Mouse (Mus musculus): Measurements from ENCODE around the gene Txnrd1. TPM values are rescaled to one million over a fixed set of nuclear protein-coding genes. Genes with fewer than 3 reads are reported as not detected.

The Txnrd1 gene
- polyA plus RNA-seq, 1 experiment from 2014 or later = 87.1 TPM

DNA sequence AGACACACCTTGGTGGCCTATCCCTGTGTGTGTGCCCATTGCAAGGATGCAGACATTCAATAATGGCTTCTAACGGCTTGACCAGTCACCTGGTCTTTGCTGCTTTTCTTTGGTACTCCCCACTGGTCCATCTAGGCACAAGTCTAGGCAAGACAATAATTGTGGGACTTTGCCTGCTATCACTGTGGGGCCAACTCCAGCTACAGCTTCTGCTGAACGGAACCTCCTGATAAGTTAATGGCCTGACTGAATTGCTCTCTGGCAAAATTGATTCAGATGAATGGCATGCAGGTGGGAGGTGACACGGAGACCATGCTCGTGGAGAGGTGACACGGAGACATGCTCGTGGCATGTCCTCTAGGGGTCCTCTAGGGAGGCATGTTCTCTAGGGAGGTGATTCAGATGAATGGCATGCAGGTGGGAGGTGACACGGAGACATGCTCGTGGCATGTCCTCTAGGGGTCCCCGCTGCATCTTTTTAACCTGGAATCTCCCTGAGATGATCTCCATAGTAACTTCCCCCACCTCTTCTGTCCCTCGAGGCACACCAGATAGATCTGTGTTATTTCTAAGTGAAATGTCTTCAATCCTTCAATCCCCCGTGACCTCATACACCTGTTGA is 35.3 kb upstream of the Txnrd1 start:
- H3K27me3 ChIP-seq (replicated peaks; ENCODE audit: control insufficient read depth, insufficient read depth, low read length) = no peaks in the 10 kb centered on the region
- H3K4me1 ChIP-seq (ENCODE audit: control insufficient read depth, insufficient read depth, low read depth, low read length) = peaks cover 7% of the 10 kb centered on the region; the same call in 1 of the 2 replicates
- no peak for ATAC-seq
- H3K9me3 ChIP-seq (ENCODE audit: control insufficient read depth, low read length) = no peaks in the 10 kb centered on the region
- no peak overlapping the region for H3K9ac ChIP-seq (ENCODE audit: low read depth, low read length)
- no peak overlapping the region for H3K4me2 ChIP-seq (ENCODE audit: low read length)
- H3K4me3 ChIP-seq (ENCODE audit: low read length) = no peak overlapping the region
- H3K36me3 ChIP-seq (ENCODE audit: control insufficient read depth, insufficient read depth, low read length) = no peaks in the 10 kb centered on the region
- WGBS = 66% methylated on average over 11 of the region's 11 CpGs
- no peak overlapping the region for H3K27ac ChIP-seq (ENCODE audit: low read depth, low read length)

DNA sequence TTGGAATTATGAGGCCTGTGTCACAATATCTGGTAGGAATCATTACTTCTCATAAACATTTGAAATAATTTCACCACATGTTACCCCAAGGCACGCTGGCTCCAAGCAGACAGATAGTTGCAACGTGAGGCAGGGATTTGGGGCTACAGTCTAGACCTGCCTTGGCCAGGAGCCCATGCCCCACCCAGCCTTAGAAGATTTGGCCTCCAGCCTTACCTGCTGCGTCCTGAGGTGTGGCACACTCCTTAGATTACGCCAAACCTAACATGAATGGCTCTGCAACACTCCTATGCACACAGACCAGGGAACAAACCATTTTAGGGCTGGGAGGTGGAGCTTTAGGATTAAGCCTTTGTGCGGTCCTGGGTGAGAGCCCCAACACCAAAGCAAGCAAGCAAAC is 33.7 kb upstream of the Txnrd1 start:
- no peak overlapping the region for H3K9ac ChIP-seq (ENCODE audit: low read depth, low read length)
- WGBS = 83% methylated on average over 5 of the region's 5 CpGs
- H3K4me1 ChIP-seq (ENCODE audit: control insufficient read depth, insufficient read depth, low read depth, low read length) = peaks cover 5% of the 10 kb centered on the region; the same call in 1 of the 2 replicates
- H3K27ac ChIP-seq (ENCODE audit: low read depth, low read length) = no peak overlapping the region
- no peak for ATAC-seq
- no peak overlapping the region for H3K4me3 ChIP-seq (ENCODE audit: low read length)
- H3K4me2 ChIP-seq (ENCODE audit: low read length) = no peak overlapping the region
- H3K36me3 ChIP-seq (ENCODE audit: control insufficient read depth, insufficient read depth, low read length) = no peaks in the 10 kb centered on the region
- no peaks in the 10 kb centered on the region for H3K9me3 ChIP-seq (ENCODE audit: control insufficient read depth, low read length)
- H3K27me3 ChIP-seq (replicated peaks; ENCODE audit: control insufficient read depth, insufficient read depth, low read length) = no peaks in the 10 kb centered on the region

DNA sequence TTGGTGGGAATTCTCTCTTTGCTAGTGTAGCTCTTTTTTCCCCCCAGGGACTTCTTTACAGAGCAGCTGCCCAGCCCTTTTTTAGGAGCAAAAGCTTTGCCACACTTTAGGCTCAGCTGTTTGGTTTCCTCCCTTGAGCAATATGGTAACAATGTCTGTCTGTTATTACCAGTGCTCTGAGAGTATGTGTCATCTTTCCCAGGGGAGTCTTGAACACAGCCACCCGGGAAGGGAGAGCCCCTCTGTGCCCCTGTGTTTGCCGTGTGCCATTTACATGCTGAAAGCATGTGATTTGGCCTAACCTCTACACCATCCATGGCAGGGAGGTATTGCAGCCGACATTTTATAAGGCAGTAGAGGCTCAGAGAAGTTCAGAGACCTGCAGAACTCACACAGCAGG is 29.4 kb upstream of the Txnrd1 start:
- ATAC-seq = no peak
- H3K27me3 ChIP-seq (replicated peaks; ENCODE audit: control insufficient read depth, insufficient read depth, low read length) = no peaks in the 10 kb centered on the region
- no peak overlapping the region for H3K9ac ChIP-seq (ENCODE audit: low read depth, low read length)
- H3K4me2 ChIP-seq (ENCODE audit: low read length) = no peak overlapping the region
- H3K36me3 ChIP-seq (ENCODE audit: control insufficient read depth, insufficient read depth, low read length) = no peaks in the 10 kb centered on the region
- H3K9me3 ChIP-seq (ENCODE audit: control insufficient read depth, low read length) = no peaks in the 10 kb centered on the region
- no peak overlapping the region for H3K27ac ChIP-seq (ENCODE audit: low read depth, low read length)
- H3K4me1 ChIP-seq (ENCODE audit: control insufficient read depth, insufficient read depth, low read depth, low read length) = no peaks in the 10 kb centered on the region
- 56% methylated on average over 3 of the region's 3 CpGs for WGBS
- H3K4me3 ChIP-seq (ENCODE audit: low read length) = no peak overlapping the region

DNA sequence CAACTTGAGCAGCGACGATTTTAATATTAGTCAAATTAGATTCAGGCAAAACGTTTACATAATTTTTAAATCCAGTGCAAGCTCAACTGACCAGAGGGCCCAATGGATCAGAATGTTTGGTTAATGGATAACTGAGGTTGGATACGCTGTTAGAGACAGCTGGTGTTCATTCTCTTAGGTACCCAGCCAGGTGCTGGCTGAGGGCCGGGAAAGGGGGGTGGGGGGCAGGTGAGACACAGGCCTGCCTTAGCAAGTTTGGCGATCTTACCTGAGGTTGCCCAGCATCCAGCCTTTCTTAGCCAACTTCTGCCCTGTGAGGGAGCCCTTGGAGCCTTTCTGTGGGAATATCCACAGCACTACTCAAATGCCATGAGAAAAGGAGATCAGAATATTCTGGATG is 28.6 kb upstream of the Txnrd1 start:
- no peaks in the 10 kb centered on the region for H3K9me3 ChIP-seq (ENCODE audit: control insufficient read depth, low read length)
- ATAC-seq = no peak
- H3K4me1 ChIP-seq (ENCODE audit: control insufficient read depth, insufficient read depth, low read depth, low read length) = no peaks in the 10 kb centered on the region
- H3K27me3 ChIP-seq (replicated peaks; ENCODE audit: control insufficient read depth, insufficient read depth, low read length) = no peaks in the 10 kb centered on the region
- no peak overlapping the region for H3K27ac ChIP-seq (ENCODE audit: low read depth, low read length)
- H3K4me3 ChIP-seq (ENCODE audit: low read length) = no peak overlapping the region
- no peaks in the 10 kb centered on the region for H3K36me3 ChIP-seq (ENCODE audit: control insufficient read depth, insufficient read depth, low read length)
- WGBS = 86% methylated on average over 6 of the region's 6 CpGs
- H3K9ac ChIP-seq (ENCODE audit: low read depth, low read length) = no peak overlapping the region
- no peak overlapping the region for H3K4me2 ChIP-seq (ENCODE audit: low read length)

DNA sequence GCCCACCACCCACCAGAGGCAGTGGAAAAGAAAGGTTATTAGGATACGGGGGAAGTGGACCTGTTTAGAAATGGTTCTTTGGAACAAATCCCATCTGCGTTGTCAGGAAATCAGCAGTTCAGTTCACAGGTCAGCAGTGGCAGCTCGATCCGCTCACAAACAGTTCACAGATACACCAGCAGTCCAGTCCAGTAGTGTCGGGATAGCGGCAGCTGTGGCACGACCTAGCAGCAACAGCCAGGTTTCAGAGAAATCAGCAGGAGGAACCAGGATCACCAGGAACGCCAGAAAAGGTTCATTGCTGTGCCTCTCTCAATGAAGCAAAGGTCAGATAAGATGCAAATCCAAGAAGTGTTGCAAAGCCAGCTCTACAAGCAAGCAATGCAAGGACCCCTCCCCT is 27.3 kb upstream of the Txnrd1 start:
- no peaks in the 10 kb centered on the region for H3K4me1 ChIP-seq (ENCODE audit: control insufficient read depth, insufficient read depth, low read depth, low read length)
- H3K4me3 ChIP-seq (ENCODE audit: low read length) = no peak overlapping the region
- no peak overlapping the region for H3K9ac ChIP-seq (ENCODE audit: low read depth, low read length)
- H3K4me2 ChIP-seq (ENCODE audit: low read length) = no peak overlapping the region
- 84% methylated on average over 8 of the region's 8 CpGs for WGBS
- H3K27ac ChIP-seq (ENCODE audit: low read depth, low read length) = no peak overlapping the region
- H3K27me3 ChIP-seq (replicated peaks; ENCODE audit: control insufficient read depth, insufficient read depth, low read length) = no peaks in the 10 kb centered on the region
- H3K9me3 ChIP-seq (ENCODE audit: control insufficient read depth, low read length) = no peaks in the 10 kb centered on the region
- ATAC-seq = no peak
- no peaks in the 10 kb centered on the region for H3K36me3 ChIP-seq (ENCODE audit: control insufficient read depth, insufficient read depth, low read length)

DNA sequence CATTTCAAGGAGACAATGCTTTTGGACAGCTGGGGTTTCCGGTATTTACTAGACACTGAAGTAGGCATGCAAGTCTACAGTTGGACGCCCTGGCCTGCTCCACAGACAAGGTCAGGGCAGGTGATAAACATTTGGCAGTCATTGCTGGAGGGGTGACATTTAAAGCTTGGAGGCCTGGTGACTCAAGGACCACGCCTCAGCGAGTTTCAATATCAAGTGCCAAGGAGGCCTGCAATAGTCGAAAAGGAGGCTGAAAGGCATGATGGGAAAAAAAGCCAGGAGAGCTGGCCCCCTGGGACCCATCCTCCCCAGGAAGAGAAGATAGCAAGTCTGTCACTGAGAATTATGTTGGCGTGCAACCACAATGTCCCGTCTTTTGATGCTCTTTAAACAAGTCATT is 26.5 kb upstream of the Txnrd1 start:
- H3K27me3 ChIP-seq (replicated peaks; ENCODE audit: control insufficient read depth, insufficient read depth, low read length) = no peaks in the 10 kb centered on the region
- WGBS = 70% methylated on average over 7 of the region's 7 CpGs
- no peaks in the 10 kb centered on the region for H3K36me3 ChIP-seq (ENCODE audit: control insufficient read depth, insufficient read depth, low read length)
- no peak overlapping the region for H3K27ac ChIP-seq (ENCODE audit: low read depth, low read length)
- no peaks in the 10 kb centered on the region for H3K9me3 ChIP-seq (ENCODE audit: control insufficient read depth, low read length)
- H3K4me2 ChIP-seq (ENCODE audit: low read length) = no peak overlapping the region
- H3K4me1 ChIP-seq (ENCODE audit: control insufficient read depth, insufficient read depth, low read depth, low read length) = no peaks in the 10 kb centered on the region; the same call in 1 of the 2 replicates
- no peak for ATAC-seq
- H3K9ac ChIP-seq (ENCODE audit: low read depth, low read length) = no peak overlapping the region
- no peak overlapping the region for H3K4me3 ChIP-seq (ENCODE audit: low read length)

DNA sequence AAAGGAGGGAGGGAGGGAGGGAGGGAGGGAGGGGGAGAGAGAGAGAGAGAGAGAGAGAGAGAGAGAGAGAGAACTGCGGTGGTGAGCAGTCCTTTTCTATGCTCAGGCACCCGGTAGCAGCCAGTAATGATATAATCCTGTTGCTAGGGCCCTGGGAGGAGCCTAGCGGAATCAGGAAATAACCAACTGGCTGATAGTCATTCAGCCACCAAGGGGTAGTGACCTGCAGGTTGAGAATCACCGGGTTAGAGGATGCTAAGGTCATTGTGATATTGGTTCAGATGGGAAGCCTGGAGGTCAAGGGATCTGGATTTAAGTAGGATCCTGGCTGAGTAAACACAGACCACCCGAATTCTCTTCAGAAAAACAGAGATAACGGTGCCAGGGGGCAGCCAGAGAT is 25.6 kb upstream of the Txnrd1 start:
- H3K4me3 ChIP-seq (ENCODE audit: low read length) = no peak overlapping the region
- no peaks in the 10 kb centered on the region for H3K27me3 ChIP-seq (replicated peaks; ENCODE audit: control insufficient read depth, insufficient read depth, low read length)
- no peaks in the 10 kb centered on the region for H3K36me3 ChIP-seq (ENCODE audit: control insufficient read depth, insufficient read depth, low read length)
- H3K27ac ChIP-seq (ENCODE audit: low read depth, low read length) = no peak overlapping the region
- no peak overlapping the region for H3K9ac ChIP-seq (ENCODE audit: low read depth, low read length)
- H3K9me3 ChIP-seq (ENCODE audit: control insufficient read depth, low read length) = no peaks in the 10 kb centered on the region
- H3K4me1 ChIP-seq (ENCODE audit: control insufficient read depth, insufficient read depth, low read depth, low read length) = no peaks in the 10 kb centered on the region; the same call in 1 of the 2 replicates
- H3K4me2 ChIP-seq (ENCODE audit: low read length) = no peak overlapping the region
- no peak for ATAC-seq
- WGBS = 49% methylated on average over 6 of the region's 6 CpGs

DNA sequence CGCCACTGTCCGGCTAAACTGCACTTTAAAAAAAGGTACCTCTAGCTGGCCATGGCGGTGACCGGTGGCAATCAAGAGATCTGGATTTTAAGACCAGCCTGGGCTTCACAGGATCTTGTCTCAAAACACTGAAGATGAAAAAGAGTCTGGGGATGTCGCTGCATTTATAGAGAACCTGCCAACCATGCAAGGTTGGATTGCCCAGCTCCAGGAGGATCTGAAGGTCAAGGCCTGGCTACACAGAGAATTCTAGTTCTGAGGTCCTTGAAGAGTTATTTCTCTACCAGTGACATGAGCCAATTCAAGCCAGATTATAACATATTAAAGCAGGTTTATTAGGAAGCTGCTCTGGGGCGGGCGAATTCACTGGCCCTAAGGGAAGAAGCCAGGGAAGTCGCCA is 24.9 kb upstream of the Txnrd1 start:
- Histone ChIP-seq H3K27ac (ENCODE audit: low read depth, low read length) (no peak overlapping the region), H3K36me3 (ENCODE audit: control insufficient read depth, insufficient read depth, low read length) (no peaks in the 10 kb centered on the region), H3K27me3 (replicated peaks; ENCODE audit: control insufficient read depth, insufficient read depth, low read length) (no peaks in the 10 kb centered on the region), H3K4me1 (ENCODE audit: control insufficient read depth, insufficient read depth, low read depth, low read length) (peaks cover under 1% of the 10 kb centered on the region; the same call in 1 of the 2 replicates), H3K9ac (ENCODE audit: low read depth, low read length) (no peak overlapping the region), H3K4me2 (ENCODE audit: low read length) (no peak overlapping the region), H3K4me3 (ENCODE audit: low read length) (no peak overlapping the region), H3K9me3 (ENCODE audit: control insufficient read depth, low read length) (no peaks in the 10 kb centered on the region)
- 76% methylated on average over 8 of the region's 8 CpGs for WGBS
- ATAC-seq = no peak

DNA sequence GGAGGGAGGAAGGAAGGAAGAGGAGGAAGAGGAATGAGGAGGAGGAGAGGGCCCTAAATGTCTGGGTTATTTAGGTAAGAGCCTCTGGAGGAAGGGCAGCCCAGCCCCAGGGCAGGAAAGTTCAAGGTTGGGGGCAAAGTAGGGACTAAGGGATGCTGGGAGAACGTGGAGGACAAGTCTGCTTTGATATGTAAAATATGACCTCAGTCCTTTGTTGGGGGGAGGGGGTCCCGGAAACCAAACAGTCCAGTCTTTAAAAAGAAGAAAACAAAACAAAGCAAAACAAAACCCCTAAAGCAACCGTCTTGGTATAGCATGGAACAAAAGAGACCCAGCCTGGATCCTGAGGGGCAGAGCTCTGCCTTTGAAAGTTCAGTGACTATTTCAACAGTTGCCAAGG is 24.4 kb upstream of the Txnrd1 start:
- H3K4me1 ChIP-seq (ENCODE audit: control insufficient read depth, insufficient read depth, low read depth, low read length) = peaks cover 3% of the 10 kb centered on the region; the same call in 1 of the 2 replicates
- ATAC-seq = no peak
- no peak overlapping the region for H3K4me2 ChIP-seq (ENCODE audit: low read length)
- H3K27ac ChIP-seq (ENCODE audit: low read depth, low read length) = no peak overlapping the region
- no peak overlapping the region for H3K4me3 ChIP-seq (ENCODE audit: low read length)
- no peaks in the 10 kb centered on the region for H3K9me3 ChIP-seq (ENCODE audit: control insufficient read depth, low read length)
- WGBS = 8% methylated on average over 3 of the region's 3 CpGs
- H3K9ac ChIP-seq (ENCODE audit: low read depth, low read length) = no peak overlapping the region
- no peaks in the 10 kb centered on the region for H3K27me3 ChIP-seq (replicated peaks; ENCODE audit: control insufficient read depth, insufficient read depth, low read length)
- H3K36me3 ChIP-seq (ENCODE audit: control insufficient read depth, insufficient read depth, low read length) = no peaks in the 10 kb centered on the region

Data from hindbrain, embryonic 16.5 days (tissue).